ENCODE assay signal across 8 mouse cellular contexts in the genomic region with DNA sequence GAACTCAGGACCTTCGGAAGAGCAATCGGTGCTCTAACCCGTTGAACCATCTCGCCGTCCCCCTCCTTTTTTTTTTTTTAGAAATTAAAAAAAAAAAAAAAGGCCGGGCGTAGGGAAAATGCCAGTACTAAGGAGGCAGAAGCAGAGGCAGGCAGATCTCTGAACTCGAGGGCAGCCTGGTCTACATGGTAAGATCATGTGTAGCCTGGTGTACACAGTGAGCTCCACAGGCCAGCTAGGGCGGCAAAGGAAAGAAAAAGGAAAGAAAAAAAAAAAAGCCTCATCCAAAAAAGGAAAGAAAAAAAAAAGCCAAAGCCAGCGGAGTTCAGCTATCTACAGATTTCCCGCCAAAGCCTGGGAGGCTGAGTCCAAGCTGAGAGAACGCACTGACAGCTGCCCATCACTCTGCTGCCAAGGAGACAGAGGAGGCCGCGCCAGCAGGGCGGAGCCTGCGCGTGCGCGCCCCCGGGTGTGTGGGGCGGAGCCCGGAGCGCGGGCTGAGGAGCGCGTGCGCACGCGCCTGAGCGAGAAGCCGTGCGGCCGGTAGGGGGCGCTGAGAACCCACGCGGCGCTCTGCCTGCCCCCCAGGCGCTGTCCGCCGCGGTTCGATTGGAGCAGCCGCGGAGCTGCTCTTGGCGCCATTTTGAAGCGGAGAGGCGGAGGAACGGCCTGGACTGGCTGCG. TPM values are rescaled to one million over a fixed set of nuclear protein-coding genes. Genes with fewer than 3 reads are reported as not detected.
DNase-seq lines count a peak whose midpoint lies in the region; ATAC-seq lines count a peak whose summit lies in the region.

A gene (plus strand): TSS at position 587 of the 683 bp plus-strand sequence.

- H3K27me3 ChIP-seq in hindbrain, embryonic 15.5 days, result no peaks in the 10 kb centered on the region

- peaks cover 21% of the 10 kb centered on the region for H3K4me1 ChIP-seq in hindbrain, embryonic 15.5 days (replicated peaks)

- peak within 1 kb of the TSS; percentile 59 for H3K4me2 ChIP-seq in hindbrain, embryonic 15.5 days

- H3K4me3 ChIP-seq in hindbrain, embryonic 15.5 days, result peak within 1 kb of the TSS; percentile 95

- H3K27ac ChIP-seq in hindbrain, embryonic 15.5 days (replicated peaks), result peak within 1 kb of the TSS; percentile 98

- ATAC-seq in hindbrain, embryonic 15.5 days (ENCODE audit: low FRiP score, low read depth), result peak; percentile 96

- no peaks in the 10 kb centered on the region for H3K9me3 ChIP-seq in hindbrain, embryonic 15.5 days

- H3K36me3 ChIP-seq in hindbrain, embryonic 15.5 days, result no peaks in the 10 kb centered on the region

- peak; percentile 95 for DNase-seq in T-cell, adult 2 months (ENCODE audit: low spot score)
- DNase-seq in cerebellum, postnatal 36 days, result peak; percentile 92 to 96
- DNase-seq in frontal cortex, postnatal 36 days (ENCODE audit: low spot score in 2 of 2), result peak; percentile 88 to 93
- DNase-seq in left cerebral cortex, adult 11 months (ENCODE audit: low spot score), result peak; percentile 91
- peak; percentile 96 to 97 for DNase-seq in lung, postnatal 4 days
- DNase-seq in retina, postnatal 7 days (ENCODE audit: low read depth, low spot score), result peak; percentile 93
- DNase-seq in urinary bladder, adult 2 months (ENCODE audit: low spot score), result peak; percentile 89

- peak within 1 kb of the TSS; percentile 97 for H3K9ac ChIP-seq in hindbrain, embryonic 15.5 days

- 17% methylated on average over 44 of the region's 49 CpGs for WGBS in hindbrain, embryonic 15.5 days

RNA-seq across cellular contexts. Expression of the gene that starts here (rescaled TPM):
- 30.0 and 30.7 TPM in 2 replicates for polyA plus RNA-seq in hindbrain, embryonic 15.5 days (2015; fragmentation: Nextera tagmentation; extraction: Ambion mirVana)
- 15.6 and 19.4 TPM in 2 replicates for polyA plus RNA-seq in urinary bladder, adult 2 months (2012; rRNA removed)

Comparison
In these comparisons a context has a peak if more than half of its experiments do, and no peak if none do; other contexts are left out.
1. Peak in every context shown above with its lines: DNase-seq, ATAC-seq, H3K4me3 ChIP-seq and H3K27ac ChIP-seq.